Mouse (Mus musculus) layer of hippocampus, adult 8-10 months (tissue): ENCODE measurements at regions not wholly inside any gene's neighbourhood (a gene's known extent, or its start where the extent isn't known, plus 50 kb on each side); places are given as distances from the start of the nearest gene placed in this dataset.
"Not testable (repeated sequence)": the region's sequence is repeated elsewhere in the genome, so short reads cannot be mapped to it uniquely, and the experiment has no call there.

Source experiments
- DNase-seq, 2 experiments: peaks; one replicate each; pipeline ENCODE4 v3.0.0; 2022; ENCODE audit warnings: low spot score in 2 of 2

- DNase-seq = no peak
These were observed 421.6 kb upstream of the Zfp507 start for GRCm38 (mm10) chr7:36224416-36224815.

- no peak for DNase-seq
These were observed 415.6 kb upstream of the Zfp507 start for GRCm38 (mm10) chr7:36218386-36218785.

GRCm38 (mm10) chr7:36210034-36210433 lies 407.2 kb upstream of the Zfp507 start:
- no peak for DNase-seq

- DNase-seq = peak; percentile 19 to 48
These were observed 404.9 kb upstream of the Zfp507 start for GRCm38 (mm10) chr7:36207525-36208260.

GRCm38 (mm10) chr7:36198091-36198700 lies 395.4 kb upstream of the Zfp507 start:
- DNase-seq = no peak

- no peak for DNase-seq
These were observed 393.4 kb upstream of the Zfp507 start for GRCm38 (mm10) chr7:36196154-36196720.

- DNase-seq = no peak
These were observed 389.8 kb upstream of the Zfp507 start for GRCm38 (mm10) chr7:36192645-36193044.

- no peak for DNase-seq
These were observed 375.1 kb upstream of the Zfp507 start for GRCm38 (mm10) chr7:36177947-36178346.

GRCm38 (mm10) chr7:36175296-36175695 lies 372.5 kb upstream of the Zfp507 start:
- peak; percentile 33 to 34 for DNase-seq

GRCm38 (mm10) chr7:36172511-36172910 lies 369.7 kb upstream of the Zfp507 start:
- not testable (repeated sequence) for DNase-seq

- DNase-seq = no peak
These were observed 354.6 kb upstream of the Zfp507 start for GRCm38 (mm10) chr7:36157270-36157945.

- no peak for DNase-seq
These were observed 353.8 kb upstream of the Zfp507 start for GRCm38 (mm10) chr7:36156595-36156994.

- DNase-seq = no peak
These were observed 352.8 kb upstream of the Zfp507 start for GRCm38 (mm10) chr7:36155576-36155975.

GRCm38 (mm10) chr7:36155159-36155558 lies 352.4 kb upstream of the Zfp507 start:
- no peak for DNase-seq

- no peak for DNase-seq
These were observed 348.2 kb upstream of the Zfp507 start for GRCm38 (mm10) chr7:36150871-36151560.

- no peak for DNase-seq
These were observed 333.8 kb upstream of the Zfp507 start for GRCm38 (mm10) chr7:36136571-36136970.

- no peak for DNase-seq
These were observed 331.8 kb upstream of the Zfp507 start for GRCm38 (mm10) chr7:36134557-36134956.

- no peak for DNase-seq
These were observed 330.9 kb upstream of the Zfp507 start for GRCm38 (mm10) chr7:36133658-36134143.

- no peak for DNase-seq
These were observed 330.2 kb upstream of the Zfp507 start for GRCm38 (mm10) chr7:36133026-36133425.

- no peak for DNase-seq
These were observed 329.8 kb upstream of the Zfp507 start for GRCm38 (mm10) chr7:36132569-36132968.

GRCm38 (mm10) chr7:36097054-36097453 lies 294.3 kb upstream of the Zfp507 start:
- no peak for DNase-seq
